Mouse (Mus musculus) cortical plate, adult 2 months (tissue): ENCODE data around the gene Crybg3. TPM values are rescaled to one million over a fixed set of nuclear protein-coding genes. Genes with fewer than 3 reads are reported as not detected.
"Not testable (repeated sequence)": the region's sequence is repeated elsewhere in the genome, so short reads cannot be mapped to it uniquely, and the experiment has no call there.

ENCODE experiments used
- H3K27ac ChIP-seq: fragments of 200-500 bp; 2 replicates; pipeline ENCODE4 v1.5.1; 2012; ENCODE audit warnings: low read length, control low read depth, inconsistent platforms; ENCODE audit not compliant: insufficient read depth
- H3K4me1 ChIP-seq: fragments of 200-500 bp; 2 replicates; pipeline ENCODE4 v1.6.1; 2011; ENCODE audit warnings: low read length; ENCODE audit not compliant: control insufficient read depth, insufficient read depth
- H3K4me3 ChIP-seq: fragments of 200-500 bp; 2 replicates; pipeline ENCODE4 v1.5.1; 2011; ENCODE audit warnings: mild to moderate bottlenecking, low read length, control low read depth; ENCODE audit not compliant: insufficient read depth
- CTCF ChIP-seq: fragments of 200-500 bp; IDR thresholded peaks from 2 replicates; pipeline ENCODE4 v1.5.1; 2011; ENCODE audit warnings: mild to moderate bottlenecking, control low read depth, low read length; ENCODE audit not compliant: insufficient read depth; ENCODE audit errors: extremely low read depth
- POLR2A ChIP-seq: fragments of 200-500 bp; IDR thresholded peaks from 2 replicates; pipeline ENCODE4 v1.6.1; 2011; ENCODE audit warnings: mild to moderate bottlenecking, low read length, control low read depth; ENCODE audit not compliant: insufficient read depth; ENCODE audit errors: extremely low read depth
- polyA plus RNA-seq: library from polyadenylated mRNA; depleted of rRNA; stranded (reverse); fragments of >200 nt; gene quantifications from 2 replicates; pipeline ENCODE4 v1.2.3, GENCODE M21; 2012; rRNA removed

Crybg3 gene
- polyA plus RNA-seq, 1 experiment = 4.0 TPM

- no peak overlapping the region for H3K27ac ChIP-seq
- H3K4me1 ChIP-seq = peaks cover 2% of the 10 kb centered on the region; the same call in 1 of the 2 replicates
- TF ChIP-seq POLR2A (no peak), CTCF (no peak)
- H3K4me3 ChIP-seq = peak overlapping the region; percentile 96; the same call in 1 of the 2 replicates
Measured at GRCm38 (mm10) chr16:59472546-59472945, 128.2 kb downstream of the Crybg3 start.

- no peak for TF ChIP-seq CTCF
- TF ChIP-seq POLR2A = peak; percentile 30; the same call in 1 of the 2 replicates
- no peak within 1 kb of the TSS for H3K27ac ChIP-seq
- H3K4me1 ChIP-seq = peaks cover 2% of the 10 kb centered on the region; the same call in 1 of the 2 replicates
- H3K4me3 ChIP-seq = peak within 1 kb of the TSS; percentile 96
Measured at GRCm38 (mm10) chr16:59471637-59472278, 129.0 kb downstream of the Crybg3 start, which contains the start of gene Riox2. TSS of gene Riox2 (plus strand) at chr16:59471775.

- Histone ChIP-seq H3K4me3 (no peak overlapping the region), H3K4me1 (peaks cover 2% of the 10 kb centered on the region; the same call in 1 of the 2 replicates)
- no peak for TF ChIP-seq CTCF
- no peak for TF ChIP-seq POLR2A
Measured at GRCm38 (mm10) chr16:59469846-59470245, 130.9 kb downstream of the Crybg3 start.

GRCm38 (mm10) chr16:59463973-59464372, 136.8 kb downstream of the Crybg3 start:
- Histone ChIP-seq H3K4me1 (no peaks in the 10 kb centered on the region), H3K27ac (no peak overlapping the region), H3K4me3 (no peak overlapping the region)
- no peak for TF ChIP-seq POLR2A
- no peak for TF ChIP-seq CTCF

More at GRCm38 (mm10) chr16:59469846-59470245, 130.9 kb downstream of the Crybg3 start:
- no peak overlapping the region for H3K27ac ChIP-seq

GRCm38 (mm10) chr16:59463567-59463966, 137.2 kb downstream of the Crybg3 start:
- H3K4me1 ChIP-seq = no peaks in the 10 kb centered on the region
- no peak overlapping the region for H3K27ac ChIP-seq
- H3K4me3 ChIP-seq = no peak overlapping the region
- TF ChIP-seq POLR2A = no peak
- TF ChIP-seq CTCF = no peak

DNA sequence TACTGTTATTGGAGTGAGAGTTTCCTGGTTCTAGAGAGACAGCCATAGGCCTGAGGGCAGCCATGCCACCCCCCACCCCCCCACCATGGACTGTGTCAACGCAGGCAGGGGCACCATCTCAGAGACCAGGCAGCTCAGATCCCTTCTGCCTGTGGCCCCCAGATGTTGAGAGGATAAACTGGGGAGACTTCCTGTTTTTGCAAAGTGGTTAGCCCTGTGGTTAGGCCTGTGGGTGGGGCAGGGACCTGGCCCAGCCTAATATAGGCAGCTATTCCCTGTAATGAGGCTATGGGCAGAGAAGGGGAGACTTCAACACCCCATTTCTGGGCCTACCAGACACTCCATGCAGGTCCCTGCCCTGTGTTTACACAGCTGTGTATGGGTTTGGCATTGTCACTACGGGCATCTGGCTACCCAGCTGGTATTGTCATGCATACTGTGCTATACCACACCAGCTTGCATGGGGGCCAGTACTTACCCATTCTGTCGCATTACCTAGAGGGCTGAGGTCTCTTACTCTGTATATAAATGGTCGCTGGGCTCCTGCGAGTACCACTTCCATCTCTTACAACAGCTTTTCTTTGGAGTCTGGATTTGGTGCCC, 141.4 kb downstream of the Crybg3 start:
- H3K27ac ChIP-seq, H3K4me3 ChIP-seq, H3K4me1 ChIP-seq: not testable (repeated sequence)

- no peak for TF ChIP-seq POLR2A
- TF ChIP-seq CTCF = no peak
- no peaks in the 10 kb centered on the region for H3K4me1 ChIP-seq
- no peak overlapping the region for H3K27ac ChIP-seq
- no peak overlapping the region for H3K4me3 ChIP-seq
Measured at GRCm38 (mm10) chr16:59451813-59452212, 149.0 kb downstream of the Crybg3 start.

- Histone ChIP-seq H3K4me1 (no peaks in the 10 kb centered on the region), H3K4me3 (no peak overlapping the region), H3K27ac (no peak overlapping the region)
- no peak for TF ChIP-seq CTCF
Measured at GRCm38 (mm10) chr16:59449092-59449491, 151.7 kb downstream of the Crybg3 start.

DNA sequence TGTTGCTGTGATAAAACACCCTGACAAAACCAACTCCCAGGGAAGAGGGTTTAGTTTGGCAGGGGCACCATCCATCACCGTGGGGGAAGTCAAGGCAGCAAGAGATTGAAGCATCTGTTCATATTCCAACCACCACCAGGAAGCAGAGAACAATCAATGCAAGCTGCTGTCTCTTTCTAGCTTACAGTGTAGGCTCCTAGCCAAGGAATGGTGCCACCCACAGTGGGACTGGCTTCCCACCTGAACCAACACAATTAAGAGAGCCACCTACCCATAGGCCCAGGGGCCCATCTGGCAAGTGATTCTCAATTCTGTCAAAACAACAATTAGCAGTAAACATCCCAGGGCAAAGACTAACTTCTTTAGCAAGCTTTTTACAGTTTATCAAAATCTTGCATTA, 152.6 kb downstream of the Crybg3 start:
- no peak for TF ChIP-seq POLR2A
- TF ChIP-seq CTCF = no peak
- Histone ChIP-seq H3K27ac (no peak overlapping the region), H3K4me1 (no peaks in the 10 kb centered on the region), H3K4me3 (no peak overlapping the region)

DNA sequence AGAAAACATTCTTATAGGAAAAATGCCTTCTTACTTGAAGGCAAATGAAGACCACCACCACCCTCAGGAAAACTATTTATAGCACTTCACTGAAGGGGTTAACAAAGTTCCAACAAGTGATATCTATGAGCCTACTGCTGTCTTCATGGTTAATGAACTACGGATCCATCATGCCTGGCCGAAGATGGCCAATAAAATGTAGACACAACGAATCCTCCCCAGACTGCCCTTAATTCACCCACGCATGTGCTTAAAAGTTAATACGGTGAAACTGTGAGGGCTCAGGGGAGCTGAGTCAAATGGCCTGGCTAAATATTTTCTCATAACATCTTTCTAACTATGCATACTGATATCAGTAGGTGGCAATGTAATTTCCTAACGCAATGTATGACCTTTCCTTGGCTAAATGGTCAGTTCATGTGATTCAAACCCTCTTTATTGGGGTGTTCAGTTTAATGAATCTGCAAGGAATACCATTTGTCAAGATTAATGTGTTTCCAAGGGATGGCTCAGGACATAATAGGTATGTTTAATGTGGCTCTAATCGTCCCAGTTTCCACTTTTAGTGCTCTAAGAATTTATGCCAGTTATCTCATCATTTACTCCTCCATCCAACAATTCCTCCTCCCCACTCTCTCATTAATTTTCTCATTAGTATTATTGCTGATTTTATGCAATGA, 155.8 kb downstream of the Crybg3 start:
- no peak overlapping the region for H3K4me3 ChIP-seq
- no peak for TF ChIP-seq CTCF
- no peak for TF ChIP-seq POLR2A
- no peak overlapping the region for H3K27ac ChIP-seq
- H3K4me1 ChIP-seq = no peaks in the 10 kb centered on the region

Other genes with a start within 250 kb of the Crybg3 start
- not detected in 2 replicates for gene Olfr209, start 237.0 kb downstream of the Crybg3 start, polyA plus RNA-seq
- 0.02 TPM in 2 replicates for gene Gabrr3, start 193.6 kb downstream of the Crybg3 start, polyA plus RNA-seq
- 10.0 and 10.4 TPM in 2 replicates for gene Riox2, start 129.2 kb downstream of the Crybg3 start, polyA plus RNA-seq
- 21.0 and 23.1 TPM in 2 replicates for gene Arl6, start 38.4 kb upstream of the Crybg3 start, polyA plus RNA-seq